ENCODE assay signal across 29 mouse cellular contexts in the genomic region with DNA sequence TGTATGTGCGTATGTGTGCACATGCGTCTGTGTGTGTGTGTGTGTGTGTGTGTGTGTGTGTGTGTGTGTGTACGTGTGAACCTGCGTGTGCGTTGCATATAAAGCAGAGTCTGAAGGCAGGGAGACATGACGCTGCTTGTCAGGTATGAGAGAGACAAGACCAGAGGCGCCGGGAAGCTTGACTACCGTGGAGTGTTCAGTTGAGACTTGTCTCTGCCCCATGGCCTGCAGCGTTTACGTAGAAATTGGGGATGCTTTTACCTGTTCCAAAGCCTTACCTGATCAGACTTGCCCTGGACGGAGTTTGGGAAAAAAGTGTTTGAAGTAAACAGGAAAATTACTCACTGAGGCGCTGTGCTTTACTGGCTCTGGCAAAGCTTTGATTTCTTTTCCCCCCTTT.
DNase-seq lines count a peak whose midpoint lies in the region; ATAC-seq lines count a peak whose summit lies in the region.
"Had no signal": no experiment of that assay in that cellular context is flagged by ENCODE, and none has a peak within 500 bp of the region (broad histone marks: within the 10 kb centered on the region; RNA-seq: fewer than 3 reads in every experiment).

No protein-coding gene starts in this region.

- no peaks in the 10 kb centered on the region for H3K27me3 ChIP-seq in embryonic facial prominence, embryonic 14.5 days (replicated peaks; ENCODE audit: control insufficient read depth, insufficient read depth, low read length)
- no peaks in the 10 kb centered on the region for H3K27me3 ChIP-seq in stomach, embryonic 14.5 days (ENCODE audit: control insufficient read depth, insufficient read depth, low read length)
- H3K27me3 ChIP-seq: embryonic facial prominence, embryonic 12.5 days; forebrain, embryonic 15.5 days; heart, embryonic 13.5 days; hindbrain, embryonic 12.5 days; kidney, embryonic 15.5 days; liver, embryonic 12.5 days; midbrain, embryonic 12.5 days had no signal

- no peaks in the 10 kb centered on the region for H3K9me3 ChIP-seq in embryonic facial prominence, embryonic 14.5 days (ENCODE audit: control insufficient read depth, low read length)
- no peaks in the 10 kb centered on the region for H3K9me3 ChIP-seq in stomach, embryonic 14.5 days (ENCODE audit: control insufficient read depth, low read depth, low read length)
- H3K9me3 ChIP-seq: embryonic facial prominence, embryonic 12.5 days; forebrain, embryonic 15.5 days; heart, embryonic 13.5 days; hindbrain, embryonic 12.5 days; kidney, embryonic 15.5 days; liver, embryonic 12.5 days; midbrain, embryonic 12.5 days had no signal

- no peak overlapping the region for H3K4me2 ChIP-seq in embryonic facial prominence, embryonic 14.5 days (ENCODE audit: low read depth, low read length)
- no peak overlapping the region for H3K4me2 ChIP-seq in stomach, embryonic 14.5 days (replicated peaks; ENCODE audit: low read depth, low read length)
- H3K4me2 ChIP-seq: embryonic facial prominence, embryonic 12.5 days; forebrain, embryonic 15.5 days; heart, embryonic 13.5 days; hindbrain, embryonic 12.5 days; kidney, embryonic 15.5 days; liver, embryonic 12.5 days; midbrain, embryonic 12.5 days had no signal

- H3K36me3 ChIP-seq in embryonic facial prominence, embryonic 14.5 days (ENCODE audit: control insufficient read depth, insufficient read depth, low read length): no peaks in the 10 kb centered on the region
- no peaks in the 10 kb centered on the region for H3K36me3 ChIP-seq in stomach, embryonic 14.5 days (ENCODE audit: control insufficient read depth, insufficient read depth, low read length)
- H3K36me3 ChIP-seq: embryonic facial prominence, embryonic 12.5 days; forebrain, embryonic 15.5 days; heart, embryonic 13.5 days; hindbrain, embryonic 12.5 days; kidney, embryonic 15.5 days; liver, embryonic 12.5 days; midbrain, embryonic 12.5 days had no signal

- H3K27ac ChIP-seq in embryonic facial prominence, embryonic 14.5 days (replicated peaks; ENCODE audit: low read depth, low read length): peak overlapping the region; percentile 70
- peak overlapping the region; percentile 27; the same call in 1 of the 2 replicates for H3K27ac ChIP-seq in stomach, embryonic 14.5 days (ENCODE audit: low read length)
- H3K27ac ChIP-seq: forebrain, embryonic 15.5 days; heart, embryonic 13.5 days; hindbrain, embryonic 12.5 days; kidney, embryonic 15.5 days; liver, embryonic 12.5 days; midbrain, embryonic 12.5 days had no signal

- peak; percentile 13 for DNase-seq in embryo, embryonic 11 days
- no peak for DNase-seq in embryo, embryonic 9.5 days (ENCODE audit: extremely low spot score)
- DNase-seq in embryonic facial prominence, embryonic 14.5 days (ENCODE audit: low spot score): peak; percentile 88
- peak; percentile 72 to 76 for DNase-seq in urinary bladder, postnatal 36 days (ENCODE audit: low spot score in 2 of 2)
- DNase-seq in right cerebral cortex, postnatal 25 days: no peak
- no peak for DNase-seq in cerebellum, postnatal 25 days
- DNase-seq: adrenal gland, postnatal 10 days; cerebellum, adult 18-20 months; cerebellum, postnatal 14 days; gastrocnemius, postnatal 10 days; heart, adult 18-20 months; heart, postnatal 14 days; kidney, adult 11 months; kidney, postnatal 4 days; layer of hippocampus, adult 9-11 months; lung, adult 2 months; lung, postnatal 14 days; right cerebral cortex, postnatal 14 days; spleen, adult 18-20 months; thymus, adult 2 months; thymus, postnatal 4 days had no signal

- no peak overlapping the region for H3K9ac ChIP-seq in embryonic facial prominence, embryonic 14.5 days (ENCODE audit: low read depth, low read length)
- H3K9ac ChIP-seq in stomach, embryonic 14.5 days (replicated peaks; ENCODE audit: low read depth, low read length): no peak overlapping the region
- H3K9ac ChIP-seq: embryonic facial prominence, embryonic 12.5 days; forebrain, embryonic 15.5 days; heart, embryonic 13.5 days; hindbrain, embryonic 12.5 days; kidney, embryonic 15.5 days; liver, embryonic 12.5 days; midbrain, embryonic 12.5 days had no signal

- 77% methylated on average over 13 of the region's 13 CpGs for WGBS in embryonic facial prominence, embryonic 14.5 days
- WGBS in stomach, embryonic 14.5 days: 80% methylated on average over 13 of the region's 13 CpGs

- H3K4me1 ChIP-seq in embryonic facial prominence, embryonic 14.5 days (ENCODE audit: control insufficient read depth, insufficient read depth, low read length): no peaks in the 10 kb centered on the region
- 0 out of 2 replicates have a peak, but pooled peaks cover 2% of the 10 kb centered on the region for H3K4me1 ChIP-seq in stomach, embryonic 14.5 days (ENCODE audit: control insufficient read depth, insufficient read depth, low read length)
- H3K4me1 ChIP-seq: forebrain, embryonic 15.5 days; heart, embryonic 13.5 days; hindbrain, embryonic 12.5 days; kidney, embryonic 15.5 days; liver, embryonic 12.5 days; midbrain, embryonic 12.5 days had no signal

- no peak overlapping the region for H3K4me3 ChIP-seq in embryonic facial prominence, embryonic 14.5 days (ENCODE audit: low read depth, low read length)
- no peak overlapping the region for H3K4me3 ChIP-seq in stomach, embryonic 14.5 days (ENCODE audit: low read depth, low read length)
- H3K4me3 ChIP-seq: embryonic facial prominence, embryonic 12.5 days; forebrain, embryonic 15.5 days; heart, embryonic 13.5 days; hindbrain, embryonic 12.5 days; kidney, embryonic 15.5 days; liver, embryonic 12.5 days; midbrain, embryonic 12.5 days had no signal

- ATAC-seq in embryonic facial prominence, embryonic 14.5 days (ENCODE audit: low read depth): peak; percentile 74; the same call in 1 of the 2 replicates
- no peak for ATAC-seq in stomach, embryonic 14.5 days (ENCODE audit: insufficient number of reproducible peaks, insufficient read depth, low FRiP score, low read depth)
- ATAC-seq: forebrain, embryonic 15.5 days; liver, embryonic 12.5 days had no signal

Comparison
In these comparisons a context has a peak if more than half of its experiments do, and no peak if none do; other contexts are left out.
1. DNase-seq: peak in embryo, embryonic 11 days (single experiment), embryonic facial prominence, embryonic 14.5 days (single experiment) and urinary bladder, postnatal 36 days (2 of 2); none in embryo, embryonic 9.5 days (single experiment), right cerebral cortex, postnatal 25 days (single experiment) and cerebellum, postnatal 25 days (0 of 2).